14 mouse cellular contexts compared by ENCODE assay signal in the genomic region with DNA sequence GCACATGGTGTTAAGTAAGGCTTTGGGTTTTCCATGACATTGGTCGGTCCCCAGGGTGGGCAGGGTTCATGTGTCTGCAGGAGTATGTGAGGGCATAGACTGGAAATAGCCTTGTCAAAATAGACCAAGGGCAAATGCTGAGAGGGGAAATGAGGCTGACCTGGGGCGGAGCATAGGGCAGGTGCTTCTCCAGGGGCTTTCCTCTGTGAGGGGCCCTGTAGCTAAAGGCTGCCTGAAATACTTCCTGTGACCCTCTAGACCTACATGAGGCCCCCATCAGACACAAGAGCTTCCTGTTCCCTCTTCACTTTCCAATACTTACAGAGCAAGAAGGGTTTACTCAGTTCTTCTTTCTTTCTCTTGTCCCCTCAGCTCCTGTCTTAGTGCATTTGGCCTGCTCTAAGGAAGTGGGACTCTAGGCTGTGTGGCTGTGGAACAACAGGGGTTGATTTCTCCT.
DNase-seq lines count a peak whose midpoint lies in the region; ATAC-seq and TF ChIP-seq lines count a peak whose summit lies in the region.
"Had no signal": no experiment of that assay in that cellular context is flagged by ENCODE, and none has a peak within 500 bp of the region (broad histone marks: within the 10 kb centered on the region; RNA-seq: fewer than 3 reads in every experiment).

No protein-coding gene starts in this region.

- H3K27me3 ChIP-seq in liver, postnatal 0 days (ENCODE audit: insufficient read depth, low read length): no peaks in the 10 kb centered on the region
- no peaks in the 10 kb centered on the region for H3K27me3 ChIP-seq in thymus, adult 2 months (ENCODE audit: control insufficient read depth, insufficient read depth, low read length)
- H3K27me3 ChIP-seq: hindbrain, embryonic 13.5 days; limb, embryonic 12.5 days had no signal

- H3K4me1 ChIP-seq in liver, postnatal 0 days (ENCODE audit: insufficient read depth): peaks cover 2% of the 10 kb centered on the region; the same call in 1 of the 2 replicates
- peaks cover 12% of the 10 kb centered on the region for H3K4me1 ChIP-seq in thymus, adult 2 months (replicated peaks; ENCODE audit: control insufficient read depth, insufficient read depth, low read length)

- WGBS in liver, postnatal 0 days (ENCODE audit: insufficient replicate concordance): 57% methylated on average over 2 of the region's 2 CpGs
- 27% methylated on average over 2 of the region's 2 CpGs for WGBS in thymus, adult 2 months

- no peak overlapping the region for H3K9ac ChIP-seq in liver, postnatal 0 days (replicated peaks)
- H3K9ac ChIP-seq: hindbrain, embryonic 13.5 days; limb, embryonic 12.5 days had no signal

- H3K36me3 ChIP-seq in liver, postnatal 0 days (replicated peaks; ENCODE audit: insufficient read depth, low read length): no peaks in the 10 kb centered on the region
- H3K36me3 ChIP-seq in thymus, adult 2 months (ENCODE audit: control insufficient read depth, insufficient read depth, low read length): no peaks in the 10 kb centered on the region
- H3K36me3 ChIP-seq: hindbrain, embryonic 13.5 days; limb, embryonic 12.5 days had no signal

- no peak for TF ChIP-seq EP300 in liver, postnatal 0 days (IDR thresholded peaks at IDR 0.05; ENCODE audit: low read depth)

- H3K4me3 ChIP-seq in liver, postnatal 0 days (ENCODE audit: low read depth, low read length): no peak overlapping the region
- H3K4me3 ChIP-seq in thymus, adult 2 months (ENCODE audit: control insufficient read depth, insufficient read depth, low read length): no peak overlapping the region
- H3K4me3 ChIP-seq: hindbrain, embryonic 13.5 days; limb, embryonic 12.5 days had no signal

- no peak for TF ChIP-seq CTCF in liver, postnatal 0 days (IDR thresholded peaks at IDR 0.05; ENCODE audit: low read depth)
- TF ChIP-seq CTCF in thymus, adult 2 months (IDR thresholded peaks at IDR 0.05; ENCODE audit: borderline replicate concordance, control insufficient read depth, extremely low read depth, insufficient read depth, low read length, poor library complexity): no peak

- no peaks in the 10 kb centered on the region for H3K9me3 ChIP-seq in liver, postnatal 0 days (ENCODE audit: low read length)
- H3K9me3 ChIP-seq: hindbrain, embryonic 13.5 days; limb, embryonic 12.5 days had no signal

- H3K27ac ChIP-seq in liver, postnatal 0 days (ENCODE audit: low read depth): peak overlapping the region; percentile 51; the same call in 1 of the 2 replicates
- H3K27ac ChIP-seq in thymus, adult 2 months (ENCODE audit: control insufficient read depth, insufficient read depth, low read length): peak overlapping the region; percentile 50; the same call in 1 of the 2 replicates
- H3K27ac ChIP-seq: hindbrain, embryonic 13.5 days; limb, embryonic 12.5 days had no signal

- no peak for TF ChIP-seq POLR2A in thymus, adult 2 months (IDR thresholded peaks at IDR 0.05; ENCODE audit: control insufficient read depth, extremely low read depth, insufficient read depth, low read length, poor library complexity)

- H3K4me2 ChIP-seq in liver, postnatal 0 days (ENCODE audit: low read depth, low read length): no peak overlapping the region
- H3K4me2 ChIP-seq: hindbrain, embryonic 13.5 days; limb, embryonic 12.5 days had no signal

- peak; percentile 47 for ATAC-seq in CD4-positive, CD25-positive, alpha-beta regulatory T cell, adult 4 months
- ATAC-seq in liver, postnatal 0 days: peak; percentile 67
- ATAC-seq: lung, postnatal 0 days had no signal

- peak; percentile 48 for DNase-seq in adrenal gland, postnatal 14 days
- no peak for DNase-seq in adrenal gland, postnatal 36 days
- peak; percentile 35 for DNase-seq in liver, postnatal 0 days
- DNase-seq in thymus, adult 2 months: peak; percentile 41
- DNase-seq in urinary bladder, adult 18-20 months (ENCODE audit: low spot score in 2 of 2): no peak
- no peak for DNase-seq in layer of hippocampus, adult 11-12 months (ENCODE audit: low spot score)
- no peak for DNase-seq in right cerebral cortex, adult 2 months (ENCODE audit: low spot score in 2 of 2)
- DNase-seq: heart, adult 18-20 months; kidney, postnatal 14 days; right cerebral cortex, postnatal 4 days had no signal

Comparison
In these comparisons a context has a peak if more than half of its experiments do, and no peak if none do; other contexts are left out.
1. DNase-seq: peak in adrenal gland, postnatal 14 days (single experiment), liver, postnatal 0 days (single experiment) and thymus, adult 2 months (single experiment); none in adrenal gland, postnatal 36 days (0 of 2), urinary bladder, adult 18-20 months (0 of 2), layer of hippocampus, adult 11-12 months (single experiment) and right cerebral cortex, adult 2 months (0 of 2).